Mouse (Mus musculus) hindbrain, postnatal 0 days (tissue): ENCODE results near the gene Trpd52l3. TPM values are rescaled to one million over a fixed set of nuclear protein-coding genes. Genes with fewer than 3 reads are reported as not detected.

Experiments used
- ATAC-seq: fragments of 200-750 bp; cut with Nextera tagmentation; 2 replicates; pipeline ENCODE4 v1.8.0; 2017; ENCODE audit warnings: mild to moderate bottlenecking, moderate TSS enrichment, moderate library complexity
- DNase-seq: peaks from one replicate; pipeline ENCODE4 v3.0.0-alpha.2; 2015; ENCODE audit warnings: low spot score
- H3K27ac ChIP-seq: fragments of 300-500 bp; sonication (generic); 2 replicates; pipeline ENCODE4 v1.5.1; 2014; ENCODE audit warnings: mild to moderate bottlenecking
- H3K27me3 ChIP-seq: fragments of 300-500 bp; sonication (generic); 2 replicates; pipeline ENCODE4 v1.6.1; 2014; ENCODE audit warnings: low read length, mixed read lengths; ENCODE audit not compliant: insufficient read depth
- H3K36me3 ChIP-seq: fragments of 300-500 bp; sonication (generic); 2 replicates; pipeline ENCODE4 v1.6.1; 2014; ENCODE audit warnings: low read length, mixed read lengths; ENCODE audit not compliant: insufficient read depth
- H3K4me1 ChIP-seq: fragments of 300-500 bp; sonication (generic); 2 replicates; pipeline ENCODE4 v1.6.1; 2014; ENCODE audit warnings: antibody characterized with exemption, low read length, mixed read lengths; ENCODE audit not compliant: insufficient read depth
- H3K4me2 ChIP-seq: fragments of 300-500 bp; sonication (generic); 2 replicates; pipeline ENCODE4 v1.6.1; 2014; ENCODE audit warnings: low read depth, mild to moderate bottlenecking, low read length, moderate library complexity, mixed read lengths
- H3K4me3 ChIP-seq: fragments of 300-500 bp; sonication (generic); 2 replicates; pipeline ENCODE4 v1.5.1; 2014; ENCODE audit warnings: low read length
- H3K9ac ChIP-seq: fragments of 300-500 bp; sonication (generic); replicated peaks from 2 replicates; pipeline ENCODE4 v1.6.1; 2014; ENCODE audit warnings: mild to moderate bottlenecking, low read length, moderate library complexity, mixed read lengths
- H3K9me3 ChIP-seq: fragments of 300-500 bp; sonication (generic); 2 replicates; pipeline ENCODE4 v1.6.1; 2016; ENCODE audit warnings: low read length, mixed read lengths
- CTCF ChIP-seq: IDR thresholded peaks from 2 replicates; pipeline ENCODE4 v1.5.1; 2016; ENCODE audit warnings: antibody characterized with exemption, control low read depth, low read depth
- WGBS: fragments of 180-500 bp; shearing (Covaris S2); extraction: QIAGEN DNeasy Blood & Tissue Kit; methylation state at CpG from one replicate; pipeline ENCODE4 v1.1.7; 2014; 5-methylcytosine and 5-hydroxymethylcytosine counted together
- polyA plus RNA-seq: library from polyadenylated mRNA; unstranded; fragments of >200 nt; fragmentation: Nextera tagmentation; extraction: Ambion mirVana; gene quantifications from 2 replicates; pipeline ENCODE4 v1.2.1, GENCODE M21; 2015
- total RNA-seq: library from RNA; depleted of rRNA; stranded (reverse); fragments of >200 nt; gene quantifications from 2 replicates; pipeline ENCODE4 v1.2.3, GENCODE M21; 2014; rRNA removed

Gene Trpd52l3
- total and polyA plus RNA-seq, 2 experiments from 2014 or later, result not detected

DNA sequence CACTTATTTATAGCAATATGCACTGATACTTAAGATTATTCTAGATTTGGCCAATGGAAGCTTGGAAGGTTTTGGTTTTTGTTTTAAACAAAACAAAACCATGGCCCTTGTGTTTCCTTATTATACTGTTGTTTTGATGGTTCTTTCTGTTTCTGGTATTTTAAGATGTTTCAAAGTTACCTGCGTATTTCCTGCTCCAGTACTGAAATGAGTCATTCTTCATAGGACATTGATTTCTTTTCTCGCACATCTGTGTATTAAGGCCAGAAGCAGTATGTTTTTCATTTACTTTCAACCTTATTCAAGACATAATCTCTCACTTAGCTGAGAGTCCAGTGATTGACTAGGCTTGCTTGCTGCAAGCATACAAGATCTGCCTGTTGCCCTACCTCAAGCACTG lies 40.1 kb downstream of the Trpd52l3 start:
- Histone ChIP-seq H3K9ac (no peak overlapping the region), H3K27me3 (no peaks in the 10 kb centered on the region), H3K4me3 (no peak overlapping the region), H3K36me3 (0 out of 2 replicates have a peak, but pooled peaks cover 3% of the 10 kb centered on the region), H3K4me1 (no peaks in the 10 kb centered on the region), H3K9me3 (no peaks in the 10 kb centered on the region), H3K4me2 (no peak overlapping the region), H3K27ac (no peak overlapping the region)
- DNase-seq (no peak), ATAC-seq (no peak)
- WGBS, result 97% methylated on average over 2 of the region's 2 CpGs
- no peak for TF ChIP-seq CTCF

DNA sequence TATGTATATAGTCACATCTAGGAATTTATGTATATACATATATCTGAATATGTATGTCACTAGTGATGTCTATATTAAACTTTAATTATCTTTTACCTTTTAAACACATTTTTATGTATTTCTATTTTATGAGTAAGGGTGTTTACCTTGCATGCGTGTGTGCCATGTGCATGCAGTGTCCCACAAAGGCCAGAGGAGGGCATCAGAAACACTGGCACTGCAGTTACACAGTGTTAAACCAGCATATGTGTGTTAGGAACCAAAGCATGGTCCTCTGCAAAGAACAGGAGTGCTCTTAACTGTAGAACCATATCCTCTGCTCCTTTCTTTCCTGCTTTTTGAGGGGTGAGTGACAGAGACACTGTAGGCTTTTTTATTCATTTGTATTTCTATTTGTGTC lies 41.0 kb downstream of the Trpd52l3 start:
- no peak overlapping the region for H3K4me2 ChIP-seq
- no peak overlapping the region for H3K27ac ChIP-seq
- WGBS, result 88% methylated on average over 1 of the region's 1 CpGs
- no peak overlapping the region for H3K9ac ChIP-seq
- no peaks in the 10 kb centered on the region for H3K9me3 ChIP-seq
- no peaks in the 10 kb centered on the region for H3K4me1 ChIP-seq
- TF ChIP-seq CTCF, result peak; percentile 29
- 0 out of 2 replicates have a peak, but pooled peaks cover 3% of the 10 kb centered on the region for H3K36me3 ChIP-seq
- no peak overlapping the region for H3K4me3 ChIP-seq
- no peaks in the 10 kb centered on the region for H3K27me3 ChIP-seq
- DNase-seq (no peak), ATAC-seq (no peak)

DNA sequence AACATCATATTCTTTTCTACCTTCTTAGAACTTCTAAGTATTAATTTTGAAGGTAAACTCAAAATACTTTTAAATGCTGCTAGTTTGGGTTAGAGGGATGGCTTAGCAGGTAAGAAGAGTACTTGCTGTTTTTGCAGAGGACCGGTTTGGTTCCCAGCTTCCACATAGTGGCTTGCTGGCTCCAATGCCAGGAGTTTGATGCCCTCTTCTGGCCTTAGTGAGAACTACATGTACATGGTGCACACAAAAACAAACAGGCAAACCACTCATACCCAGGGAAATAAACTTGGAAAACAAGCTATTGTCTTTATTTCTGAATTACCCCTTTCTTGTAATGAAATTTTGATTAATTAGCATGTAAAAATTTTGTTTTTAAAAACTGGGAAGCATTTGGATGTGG lies 42.3 kb downstream of the Trpd52l3 start:
- Histone ChIP-seq H3K9ac (no peak overlapping the region), H3K9me3 (no peaks in the 10 kb centered on the region), H3K27ac (no peak overlapping the region), H3K4me2 (no peak overlapping the region), H3K4me1 (no peaks in the 10 kb centered on the region), H3K36me3 (0 out of 2 replicates have a peak, but pooled peaks cover 3% of the 10 kb centered on the region), H3K4me3 (no peak overlapping the region), H3K27me3 (no peaks in the 10 kb centered on the region)
- 64% methylated on average over 1 of the region's 1 CpGs for WGBS
- DNase-seq (no peak), ATAC-seq (no peak)
- peak; percentile 38 for TF ChIP-seq CTCF

DNA sequence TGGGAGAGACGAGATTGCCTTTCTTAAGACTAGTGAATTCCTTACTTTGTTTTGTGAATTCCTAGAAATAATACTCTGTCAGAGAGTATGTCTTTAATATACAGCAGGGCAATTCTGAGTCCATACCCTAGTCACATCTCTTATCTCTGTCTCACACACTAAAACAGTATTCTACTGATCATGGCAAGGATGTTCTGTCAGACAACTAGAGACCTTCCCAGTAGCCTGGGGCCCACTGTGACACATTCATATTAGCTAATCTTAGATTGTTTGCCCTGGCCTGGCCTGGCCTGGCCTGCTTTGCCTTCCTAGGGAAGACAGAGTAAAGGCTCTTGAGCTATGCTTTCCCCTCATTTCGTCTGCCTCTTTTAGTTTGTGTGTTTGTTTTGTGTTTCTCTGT lies 47.0 kb downstream of the Trpd52l3 start:
- no peaks in the 10 kb centered on the region for H3K9me3 ChIP-seq
- no peaks in the 10 kb centered on the region for H3K27me3 ChIP-seq
- ATAC-seq (no peak), DNase-seq (no peak)
- H3K4me1 ChIP-seq, result no peaks in the 10 kb centered on the region
- no peak overlapping the region for H3K27ac ChIP-seq
- H3K4me3 ChIP-seq, result no peak overlapping the region
- H3K9ac ChIP-seq, result no peak overlapping the region
- no peak overlapping the region for H3K4me2 ChIP-seq
- no peak for TF ChIP-seq CTCF
- whole genome bisulfite sequencing, result 83% methylated on average over 2 of the region's 2 CpGs
- no peaks in the 10 kb centered on the region for H3K36me3 ChIP-seq

DNA sequence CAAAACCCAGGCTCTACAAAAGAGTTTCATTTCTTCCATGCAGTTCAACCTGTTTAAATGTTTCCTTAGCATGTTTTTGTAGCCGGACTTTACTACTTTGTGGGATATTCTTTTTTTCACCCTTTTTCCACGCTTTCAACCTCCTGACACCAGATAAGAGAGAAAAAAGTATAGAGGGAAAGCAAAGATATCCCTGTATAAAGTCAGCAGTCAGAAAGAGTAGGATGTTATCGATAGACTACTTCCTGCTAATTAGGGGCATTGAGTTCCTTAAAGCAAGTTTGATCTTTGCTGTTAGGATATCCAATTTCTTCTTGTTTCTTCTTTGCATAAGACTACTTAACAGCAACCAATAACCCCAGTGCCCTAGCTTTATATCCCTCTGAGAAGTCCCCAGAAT lies 47.9 kb downstream of the Trpd52l3 start:
- TF ChIP-seq CTCF, result no peak

DNA sequence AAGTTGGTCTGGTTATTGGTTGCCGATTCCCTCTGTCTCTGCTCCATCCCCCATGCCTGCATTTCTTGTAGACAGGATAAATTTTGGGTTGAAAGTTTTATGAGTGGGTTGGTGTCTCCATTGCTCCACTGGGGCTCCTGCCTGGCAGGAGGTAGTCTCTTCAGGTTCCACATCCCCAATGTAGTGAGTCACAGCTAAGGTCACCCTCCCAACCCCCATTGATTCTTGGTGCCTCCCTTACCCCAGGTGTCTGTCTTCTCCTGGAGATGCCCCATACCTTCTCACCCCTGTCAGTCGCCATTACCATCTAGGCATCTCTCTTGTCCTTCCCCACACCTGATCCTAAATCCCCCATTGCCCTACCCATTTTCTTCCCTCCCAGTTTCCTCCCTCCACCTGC lies 50.6 kb downstream of the Trpd52l3 start:
- no peak for TF ChIP-seq CTCF
- Histone ChIP-seq H3K27me3 (no peaks in the 10 kb centered on the region), H3K36me3 (no peaks in the 10 kb centered on the region), H3K9me3 (no peaks in the 10 kb centered on the region), H3K4me2 (no peak overlapping the region), H3K27ac (no peak overlapping the region), H3K4me3 (no peak overlapping the region), H3K4me1 (no peaks in the 10 kb centered on the region), H3K9ac (no peak overlapping the region)
- 98% methylated on average over 2 of the region's 2 CpGs for WGBS
- ATAC-seq, result no peak
- no peak for DNase-seq

More for the DNA sequence above, 47.9 kb downstream of the Trpd52l3 start:
- Histone ChIP-seq H3K9ac (no peak overlapping the region), H3K27me3 (no peaks in the 10 kb centered on the region), H3K27ac (no peak overlapping the region), H3K4me3 (no peak overlapping the region), H3K36me3 (no peaks in the 10 kb centered on the region), H3K4me1 (no peaks in the 10 kb centered on the region), H3K9me3 (no peaks in the 10 kb centered on the region), H3K4me2 (no peak overlapping the region)
- no peak for DNase-seq
- no peak for ATAC-seq
- WGBS, result 96% methylated on average over 3 of the region's 3 CpGs

Other genes with a start within 250 kb of the Trpd52l3 start
- 23.8 and 24.1 TPM in 2 replicates for gene 9930021J03Rik, start 197.8 kb upstream of the Trpd52l3 start, total RNA-seq
- 5.2 and 5.4 TPM in 2 replicates for gene 9930021J03Rik, start 197.8 kb upstream of the Trpd52l3 start, polyA plus RNA-seq
- gene Ranbp6, start 190.8 kb upstream of the Trpd52l3 start, total RNA-seq, result 39.0 and 48.7 TPM in 2 replicates
- gene Ranbp6, start 190.8 kb upstream of the Trpd52l3 start, polyA plus RNA-seq, result 33.7 and 37.2 TPM in 2 replicates
- gene Il33, start 78.7 kb upstream of the Trpd52l3 start, total RNA-seq, result 13.7 and 15.3 TPM in 2 replicates
- 16.9 and 19.0 TPM in 2 replicates for gene Il33, start 78.7 kb upstream of the Trpd52l3 start, polyA plus RNA-seq
- 52.6 and 53.2 TPM in 2 replicates for gene Uhrf2, start 26.7 kb downstream of the Trpd52l3 start, total RNA-seq
- gene Uhrf2, start 26.7 kb downstream of the Trpd52l3 start, polyA plus RNA-seq, result 25.7 and 27.2 TPM in 2 replicates
- gene Gldc, start 171.6 kb downstream of the Trpd52l3 start, total RNA-seq, result 15.9 and 16.6 TPM in 2 replicates
- 8.5 and 8.7 TPM in 2 replicates for gene Gldc, start 171.6 kb downstream of the Trpd52l3 start, polyA plus RNA-seq
- gene Mbl2, start 229.2 kb downstream of the Trpd52l3 start, total RNA-seq, result not detected in 2 replicates
- 0.18 and 0.21 TPM in 2 replicates for gene Mbl2, start 229.2 kb downstream of the Trpd52l3 start, polyA plus RNA-seq